Mouse (Mus musculus): Measurements from ENCODE around the gene Atp13a2.

- TF ChIP-seq CTCF (IDR thresholded peaks at IDR 0.05; ENCODE audit: borderline replicate concordance, extremely low read depth, insufficient read depth, insufficient read length) (no peak), POLR2A (IDR thresholded peaks at IDR 0.05; ENCODE audit: borderline replicate concordance, extremely low read depth, insufficient read depth, insufficient read length, poor library complexity, severe bottlenecking) (no peak)
These were observed 38.2 kb upstream of the Atp13a2 start for GRCm38 (mm10) chr4:140948481-140948880.

All from brain, embryonic 14.5 days (tissue).